Mouse (Mus musculus): ENCODE data around the gene Olfr49.

Gene Olfr49

GRCm38 (mm10) chr14:54261386-54261785, 23.4 kb downstream of the Olfr49 start:
- no peak for DNase-seq (ENCODE audit: extremely low spot score)

- DNase-seq (ENCODE audit: extremely low spot score) = no peak
Measured at GRCm38 (mm10) chr14:54260196-54260595, 24.5 kb downstream of the Olfr49 start.

- DNase-seq (ENCODE audit: extremely low spot score) = no peak
Measured at GRCm38 (mm10) chr14:54259722-54260085, 25.0 kb downstream of the Olfr49 start.

- peak; percentile 96 for DNase-seq (ENCODE audit: extremely low spot score)
Measured at GRCm38 (mm10) chr14:54259003-54259721, 25.6 kb downstream of the Olfr49 start.

GRCm38 (mm10) chr14:54258131-54258670, 26.5 kb downstream of the Olfr49 start:
- no peak for DNase-seq (ENCODE audit: extremely low spot score)

DNA sequence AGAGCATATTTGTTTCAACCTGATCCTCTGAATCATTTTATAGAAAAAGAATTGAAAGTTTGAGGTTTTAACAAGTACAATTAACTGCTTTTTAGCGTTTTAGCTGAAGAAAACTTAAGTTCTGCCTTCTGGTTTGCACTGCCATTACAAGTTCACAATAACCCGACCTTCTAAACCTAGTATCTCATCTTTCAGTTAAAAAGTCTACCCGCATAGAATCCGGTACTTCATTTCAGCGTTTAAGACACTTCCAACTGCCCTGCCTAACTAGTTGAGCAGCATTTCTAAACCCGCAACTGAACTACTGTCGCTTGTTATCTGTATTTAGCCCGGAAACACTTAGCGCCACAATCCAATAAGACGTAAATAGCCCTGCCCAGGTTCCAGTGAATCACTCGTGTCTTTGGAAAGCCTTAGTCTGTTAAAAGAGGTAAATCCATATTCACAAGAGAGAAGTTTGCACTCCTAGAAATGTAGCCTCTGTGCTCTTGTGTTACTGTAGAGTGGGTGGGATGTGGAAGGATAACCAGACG, 30.0 kb downstream of the Olfr49 start:
- DNase-seq (ENCODE audit: extremely low spot score) = no peak

- peak; percentile 94 for DNase-seq (ENCODE audit: extremely low spot score)
Measured at GRCm38 (mm10) chr14:54253741-54254291, 30.9 kb downstream of the Olfr49 start, which contains the start of the genes Dad1 and Abhd4. TSS of gene Dad1 (minus strand) at chr14:54254104. TSS of gene Abhd4 (plus strand) at chr14:54254188.

DNA sequence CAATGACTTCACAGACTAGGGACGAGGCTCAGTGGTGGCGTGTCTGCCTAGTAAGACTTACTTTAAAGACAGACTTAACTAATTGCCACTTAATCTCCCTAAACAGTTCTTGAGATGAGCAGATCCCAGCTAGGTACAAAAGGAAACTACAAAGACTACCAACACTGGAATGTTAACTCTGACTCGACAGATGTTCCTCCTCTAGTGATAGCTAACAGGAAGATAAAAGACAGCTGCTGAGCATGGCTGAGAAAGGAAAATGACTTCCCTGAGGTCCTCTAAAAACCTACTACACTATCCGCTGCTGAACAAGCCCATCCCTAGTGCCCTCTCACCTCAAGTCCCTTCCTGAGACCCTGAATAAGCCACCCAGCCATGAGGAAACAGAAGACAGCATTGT, 34.6 kb downstream of the Olfr49 start:
- no peak for DNase-seq (ENCODE audit: extremely low spot score)

DNA sequence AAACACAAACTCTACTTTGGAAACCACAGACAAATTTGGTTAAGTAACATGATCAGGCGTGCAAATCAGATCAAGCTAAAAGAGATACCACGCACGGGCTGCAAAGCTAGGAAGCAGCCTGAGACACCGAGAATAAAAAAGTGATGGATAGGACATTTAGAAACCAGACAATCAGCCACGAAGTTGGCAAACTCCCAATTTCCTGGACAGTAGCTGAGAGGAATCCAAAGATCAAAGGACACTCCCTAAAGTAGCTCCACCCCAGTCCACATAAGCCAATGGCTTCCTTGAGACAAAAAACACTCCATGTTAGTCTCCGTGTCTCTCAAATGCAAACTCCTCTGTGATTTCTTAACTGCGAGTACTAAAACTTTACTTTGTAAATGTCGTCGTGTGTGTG, 35.4 kb downstream of the Olfr49 start:
- no peak for DNase-seq (ENCODE audit: extremely low spot score)

GRCm38 (mm10) chr14:54246232-54246631, 38.5 kb downstream of the Olfr49 start:
- DNase-seq (ENCODE audit: extremely low spot score) = no peak

- DNase-seq (ENCODE audit: extremely low spot score) = no peak
Measured at GRCm38 (mm10) chr14:54244183-54244582, 40.6 kb downstream of the Olfr49 start.

GRCm38 (mm10) chr14:54240542-54240941, 44.2 kb downstream of the Olfr49 start:
- no peak for DNase-seq (ENCODE audit: extremely low spot score)

DNA sequence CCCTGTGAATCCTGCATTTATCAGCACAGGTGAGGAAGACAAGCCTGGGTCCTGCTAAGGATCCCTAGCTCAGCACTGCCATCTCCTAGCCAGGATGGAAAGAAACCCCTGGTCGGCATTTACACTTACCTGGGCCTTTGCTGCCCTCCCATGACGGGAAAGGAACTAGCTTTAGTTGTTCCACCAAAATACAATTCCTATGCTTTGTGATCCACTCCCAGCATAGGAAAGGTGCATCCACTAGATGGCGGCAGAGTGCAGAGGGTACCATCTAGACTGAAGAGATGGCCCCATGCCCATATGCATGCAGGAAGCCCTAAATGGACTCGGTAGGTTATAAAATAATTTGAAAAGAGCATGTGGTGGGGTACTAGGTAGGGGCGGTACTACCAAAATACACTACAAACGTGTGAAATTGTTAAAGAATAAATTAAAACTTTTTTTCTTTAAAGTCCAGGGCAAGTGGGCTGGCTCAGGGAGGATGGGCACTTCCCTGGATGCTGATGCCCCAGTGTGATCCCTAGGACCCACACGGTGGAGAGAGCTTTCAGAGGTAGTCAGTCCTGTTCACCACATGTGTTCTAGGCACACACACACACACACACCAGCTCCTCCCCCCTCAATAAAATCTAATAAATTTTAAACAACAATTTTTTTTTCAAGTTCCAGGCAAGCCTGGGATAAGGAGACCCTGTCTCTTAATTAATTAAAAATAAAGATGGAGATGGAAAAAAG, 45.6 kb downstream of the Olfr49 start:
- peak; percentile 72 for DNase-seq (ENCODE audit: extremely low spot score)

GRCm38 (mm10) chr14:54236881-54237280, 47.9 kb downstream of the Olfr49 start:
- DNase-seq (ENCODE audit: extremely low spot score) = no peak

DNA sequence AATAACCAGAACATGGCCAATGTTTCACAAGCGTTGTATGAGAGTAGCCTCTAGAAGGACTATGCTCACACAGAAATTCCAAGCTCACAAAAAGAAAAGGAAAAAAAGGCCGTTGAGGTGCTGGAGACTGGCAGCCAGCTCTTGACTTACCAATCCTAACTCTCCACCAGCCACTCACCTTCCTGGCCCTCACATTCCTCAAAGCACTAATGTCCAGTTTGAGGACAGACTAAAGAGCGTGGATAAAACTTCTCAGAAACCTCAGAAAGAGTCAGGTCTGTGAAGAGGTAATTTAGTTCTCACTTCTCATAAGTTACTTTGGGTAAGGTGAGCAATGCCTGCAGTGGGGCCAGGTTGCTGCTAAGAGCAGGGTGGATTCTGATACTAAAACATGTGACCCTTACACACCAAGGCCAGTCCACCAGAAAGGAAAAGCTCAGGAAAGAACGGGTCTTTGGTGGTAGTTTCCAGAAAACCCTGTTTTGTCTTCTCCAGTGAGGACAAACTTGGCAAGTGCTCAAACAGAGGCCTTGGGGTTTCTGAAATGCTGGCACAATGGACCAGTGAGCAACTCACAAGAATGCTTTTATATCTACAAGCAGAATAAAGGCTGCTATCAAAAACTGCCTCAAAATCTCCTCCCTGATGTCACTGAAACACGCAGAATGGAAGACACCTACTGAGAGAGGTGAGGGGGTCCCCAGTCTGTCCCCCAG, 48.8 kb downstream of the Olfr49 start:
- no peak for DNase-seq (ENCODE audit: extremely low spot score)

DNA sequence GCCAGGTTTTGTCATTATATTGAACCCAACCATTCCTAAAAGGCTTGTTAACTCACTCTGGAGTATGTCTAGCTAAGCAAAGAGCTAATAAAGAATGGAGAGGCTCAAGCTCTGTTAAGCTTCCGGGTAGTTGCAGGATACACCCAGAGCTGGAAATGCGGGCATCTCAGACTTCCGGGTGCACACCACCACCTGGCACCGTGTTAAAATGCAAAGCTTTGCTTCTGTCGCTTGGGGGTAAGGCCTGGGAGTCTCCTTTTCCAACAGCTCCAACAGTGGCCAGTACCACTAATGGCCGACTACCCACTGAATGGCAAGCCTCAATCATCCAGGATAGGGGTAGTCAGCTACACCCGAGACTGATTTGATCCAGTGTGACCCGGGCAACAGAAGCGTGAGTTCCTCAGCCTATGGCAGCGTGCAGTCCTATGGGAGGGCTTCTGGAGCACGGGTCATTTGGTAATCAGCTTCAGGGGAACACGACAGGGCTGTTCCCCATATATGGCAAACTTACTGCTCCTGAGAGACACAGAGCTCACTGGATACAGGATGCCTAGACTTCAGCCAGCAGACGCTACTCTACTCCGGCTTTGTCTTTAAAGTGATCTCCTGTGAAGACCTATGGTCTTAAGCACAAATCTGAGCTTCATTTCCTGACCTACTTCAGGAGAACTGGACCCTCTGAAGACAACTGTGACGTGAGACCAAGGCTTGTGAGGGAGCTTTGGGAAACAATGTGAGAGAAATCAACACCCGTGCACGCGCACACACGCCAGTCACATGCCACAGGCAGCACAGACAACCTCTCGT, 50.3 kb downstream of the Olfr49 start:
- no peak for DNase-seq (ENCODE audit: extremely low spot score)

- DNase-seq (ENCODE audit: extremely low spot score) = no peak
Measured at GRCm38 (mm10) chr14:54233559-54234143, 51.1 kb downstream of the Olfr49 start.

DNA sequence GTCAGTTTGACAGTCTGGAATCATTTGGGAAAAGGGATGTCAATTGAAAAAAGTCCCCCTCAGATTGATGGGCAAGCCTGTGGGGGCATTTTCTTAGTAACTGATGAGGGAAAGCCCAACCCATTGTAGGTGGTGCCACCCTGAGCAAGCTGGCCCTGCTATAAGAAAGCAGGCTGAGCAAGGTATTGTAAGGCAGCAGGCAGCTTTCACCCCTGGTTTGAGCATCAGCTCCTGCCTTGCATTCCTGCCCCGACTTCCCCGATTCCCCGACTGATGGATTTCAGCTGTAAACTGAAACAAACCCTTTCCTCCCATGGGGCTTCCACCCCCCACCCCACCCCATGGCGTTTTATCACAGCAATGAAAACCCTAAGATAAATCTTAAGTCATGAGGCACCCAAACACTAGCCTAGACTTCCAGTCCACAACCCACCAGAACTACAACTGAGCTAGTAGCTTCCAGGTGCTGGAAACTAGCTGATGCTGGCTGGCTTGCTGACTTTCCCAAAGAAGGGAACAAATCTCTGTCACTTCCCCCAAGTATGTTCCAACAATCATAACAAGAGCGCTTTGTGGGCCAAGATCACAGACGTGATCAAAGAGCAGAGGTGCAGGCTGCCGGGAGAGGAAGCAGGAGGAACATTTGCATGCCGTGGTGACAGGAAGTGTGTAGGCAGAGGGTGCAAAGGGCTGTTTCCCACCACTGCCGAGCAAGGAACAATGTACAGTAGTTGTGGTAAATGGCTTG, 51.8 kb downstream of the Olfr49 start:
- DNase-seq (ENCODE audit: extremely low spot score) = no peak

- DNase-seq (ENCODE audit: extremely low spot score) = no peak
Measured at GRCm38 (mm10) chr14:54232143-54232542, 52.6 kb downstream of the Olfr49 start.
